Mouse (Mus musculus) frontal cortex, postnatal 14 days (tissue): ENCODE measurements around the gene Ppm1h.

Experiments used
- DNase-seq, 2 experiments: peaks; one replicate each; pipeline ENCODE4 v3.0.0; 2022; ENCODE audit warnings: low spot score in 2 of 2

Ppm1h gene

DNA sequence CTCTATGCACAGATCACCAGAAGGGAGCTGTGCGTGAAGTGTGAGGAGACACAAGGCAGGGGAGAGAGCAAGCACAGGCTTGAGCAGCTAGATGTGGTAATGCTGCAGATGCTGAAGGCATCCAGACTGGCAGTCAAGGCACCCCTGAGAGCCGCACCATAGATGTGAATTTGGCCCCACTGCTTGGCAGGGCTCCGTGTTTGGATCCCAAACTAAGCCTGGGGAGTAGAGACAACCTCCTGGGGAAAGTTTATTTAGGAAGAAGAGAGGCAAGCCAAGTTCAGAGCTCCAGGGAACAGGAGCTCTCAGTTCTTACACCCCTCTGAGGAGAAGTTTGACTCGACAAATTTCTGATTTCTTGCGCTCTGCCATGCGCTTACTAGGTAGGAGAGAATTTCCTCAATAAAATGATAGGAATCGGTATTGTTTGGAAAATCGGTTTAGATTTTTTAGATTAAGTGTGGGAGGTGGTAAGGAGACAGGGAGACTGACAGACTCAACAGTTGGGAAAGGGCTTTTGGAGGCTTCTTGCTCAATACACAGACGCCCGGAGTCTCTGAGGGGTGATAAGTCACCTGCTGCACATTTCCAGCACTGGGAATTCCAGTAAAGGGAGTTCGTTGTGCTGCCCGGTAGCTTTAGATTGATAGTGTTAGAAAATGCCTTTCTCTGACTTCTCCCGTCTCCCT is 89.8 kb downstream of the Ppm1h start:
- no peak for DNase-seq

DNA sequence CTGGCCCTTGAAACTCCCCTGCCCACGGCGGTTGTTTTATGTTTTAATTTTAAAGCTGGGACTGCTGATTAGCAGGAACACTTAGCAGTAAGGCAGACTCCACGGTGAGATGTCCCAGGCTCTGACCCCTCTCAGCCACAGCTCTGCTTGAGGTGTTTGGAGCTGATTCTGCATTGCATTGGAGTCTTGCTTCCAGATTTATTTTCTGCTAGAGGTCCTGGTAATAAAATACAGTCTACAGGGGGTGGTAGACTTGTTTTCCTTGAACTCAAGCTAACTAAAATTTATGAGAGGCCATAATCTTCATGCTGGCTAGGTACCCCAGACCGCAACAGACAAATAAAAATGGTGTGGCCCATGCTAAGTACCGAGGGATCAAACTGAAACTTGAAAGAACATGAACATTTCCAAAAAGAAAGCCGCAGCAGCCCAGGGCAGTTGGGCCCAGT is 90.4 kb downstream of the Ppm1h start:
- no peak for DNase-seq

DNA sequence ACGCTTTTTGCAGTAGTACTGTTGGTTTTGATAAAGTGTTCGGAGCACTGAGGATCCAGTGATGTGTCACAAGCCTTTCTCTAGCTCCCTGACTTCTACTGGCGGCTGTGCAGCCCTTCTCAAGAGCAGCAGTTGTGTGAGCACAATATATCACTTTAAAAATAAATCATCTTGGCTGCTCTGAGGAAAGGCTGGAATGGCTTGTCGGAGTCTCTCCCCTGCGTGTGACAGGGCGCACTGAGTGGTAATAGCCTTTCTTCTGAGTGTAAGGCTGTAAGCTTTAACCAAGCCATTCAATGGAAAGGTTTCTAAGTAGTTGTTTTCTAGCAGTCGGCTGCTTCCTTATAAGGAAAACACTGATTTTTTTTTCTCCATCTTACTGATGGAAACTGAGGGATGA is 91.8 kb downstream of the Ppm1h start:
- no peak for DNase-seq

DNA sequence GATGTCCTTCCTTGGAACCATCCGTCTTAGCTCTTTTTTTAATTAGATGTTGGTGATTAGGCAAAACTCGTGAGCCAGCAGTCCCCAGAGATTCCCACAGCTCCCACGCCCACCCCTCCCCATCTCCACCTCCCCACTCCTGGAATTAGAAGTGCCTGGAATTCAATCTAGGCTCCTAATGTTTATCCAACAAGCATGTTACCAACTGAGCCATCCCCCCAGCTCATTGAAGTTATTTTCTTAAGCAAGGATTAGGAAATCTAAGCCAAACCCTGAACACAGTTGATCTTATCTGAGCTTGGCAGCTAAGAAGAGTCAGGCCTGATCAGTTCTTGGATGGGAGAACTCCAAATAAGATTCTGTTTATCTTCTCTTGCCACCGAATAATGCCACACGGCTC is 92.4 kb downstream of the Ppm1h start:
- no peak for DNase-seq

DNA sequence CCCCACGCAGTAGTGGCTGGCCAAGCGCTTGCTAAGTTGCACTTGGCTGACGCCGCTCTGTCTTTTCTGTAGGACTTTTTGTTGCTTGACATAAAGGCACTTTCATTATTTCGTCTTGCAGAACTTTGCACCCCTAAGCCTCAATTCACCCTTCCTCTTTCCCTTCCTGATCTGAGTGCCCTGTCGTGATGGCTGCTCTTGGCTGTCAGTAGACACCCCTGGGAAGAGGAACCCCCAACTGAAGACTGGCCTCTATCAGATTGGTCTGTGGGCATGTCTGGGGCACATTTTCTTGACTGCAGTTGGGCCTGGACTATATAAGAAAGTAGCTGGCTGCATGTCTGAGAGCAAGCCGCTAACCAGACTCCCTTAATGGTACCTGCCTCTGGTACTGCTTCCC is 95.6 kb downstream of the Ppm1h start:
- no peak for DNase-seq

DNA sequence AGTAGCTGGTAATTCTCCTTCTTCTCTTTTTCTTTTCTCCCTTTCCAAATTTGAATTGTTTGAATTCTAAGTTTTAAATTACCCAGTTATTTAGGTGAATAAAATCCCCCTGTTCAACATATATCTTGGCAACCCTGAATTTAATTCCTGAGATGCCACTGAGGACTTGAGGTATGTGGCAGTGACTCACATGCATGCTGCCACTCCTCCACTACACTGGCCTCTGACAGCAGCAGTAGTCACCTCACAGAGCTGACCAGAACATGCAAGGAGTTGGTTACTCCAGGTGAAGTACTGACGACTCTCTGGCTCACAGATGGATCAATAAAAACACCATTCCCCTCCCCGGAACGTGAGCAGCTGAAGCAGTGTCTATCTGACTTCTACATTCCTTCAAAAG is 98.9 kb downstream of the Ppm1h start:
- no peak for DNase-seq

DNA sequence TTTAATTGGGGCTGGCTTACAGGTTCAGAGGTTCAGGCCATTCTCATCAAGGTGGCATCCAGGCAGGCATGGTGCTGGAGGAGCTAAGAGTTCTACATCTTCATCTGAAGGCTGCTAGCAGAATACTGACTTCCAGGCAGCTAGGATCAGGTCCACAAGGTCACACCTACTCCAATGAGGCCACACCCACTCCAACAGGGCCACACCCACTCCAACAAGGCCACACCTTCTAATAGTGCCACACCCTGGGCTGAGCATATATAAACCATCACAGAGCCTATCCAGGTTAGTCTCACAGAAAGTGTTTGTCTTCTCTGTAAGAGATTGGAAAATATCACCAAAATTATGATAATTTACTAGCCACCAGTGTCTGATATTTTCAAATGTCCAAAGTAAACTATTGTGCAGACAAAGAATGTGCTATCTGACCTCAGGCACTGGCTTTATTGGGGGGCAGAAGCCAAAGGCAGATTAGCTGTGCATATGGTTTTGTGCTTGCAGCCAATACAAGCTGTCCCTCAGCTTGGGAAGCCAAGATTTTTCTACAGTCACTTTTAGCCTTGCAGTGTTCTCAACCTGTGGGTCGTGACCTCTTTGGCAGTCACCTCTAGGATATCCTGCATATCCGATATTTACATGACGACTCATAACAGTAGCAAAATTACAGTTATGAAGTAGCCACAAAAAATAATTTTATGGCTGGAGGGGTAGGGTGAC is 99.5 kb downstream of the Ppm1h start:
- DNase-seq, result no peak

DNA sequence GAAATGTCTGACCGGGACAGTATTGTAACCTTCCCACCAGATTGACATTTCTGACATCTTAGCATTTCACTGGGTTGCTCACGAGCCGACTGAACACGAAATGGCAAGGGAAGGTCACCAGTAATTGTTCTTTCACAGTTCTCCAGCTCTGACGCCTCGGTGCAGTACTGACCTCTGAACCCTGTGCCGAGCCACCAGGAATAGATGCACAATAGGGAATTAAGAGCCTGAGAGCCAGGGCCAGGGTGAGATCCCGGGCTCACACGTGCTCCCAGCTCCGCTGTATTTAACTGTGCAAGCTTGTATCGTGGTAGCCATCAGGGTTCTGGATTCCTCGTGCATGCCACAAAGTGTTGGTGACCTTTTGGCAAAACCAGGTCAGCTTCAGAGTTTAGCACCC is 100.8 kb downstream of the Ppm1h start:
- no peak for DNase-seq

DNA sequence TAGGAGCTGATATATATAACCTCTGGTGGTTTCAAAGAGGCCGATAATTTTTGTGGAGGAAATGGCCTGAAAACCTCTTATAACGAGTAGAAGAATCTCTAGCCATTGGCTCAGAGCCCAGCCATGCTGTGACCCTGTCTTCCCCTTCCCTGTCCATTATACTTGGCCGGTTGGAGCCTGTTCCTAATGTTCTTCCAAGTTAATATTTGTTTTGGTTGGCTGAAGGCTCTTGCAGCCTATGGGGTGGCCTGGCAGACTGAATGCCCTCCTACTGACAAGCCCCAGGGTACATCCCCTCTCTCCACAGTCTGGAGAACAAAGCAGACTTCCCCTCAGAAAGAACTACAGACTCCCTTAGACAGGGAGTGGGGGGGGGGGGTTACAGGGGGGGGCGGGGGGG is 104.2 kb downstream of the Ppm1h start:
- DNase-seq, result no peak

DNA sequence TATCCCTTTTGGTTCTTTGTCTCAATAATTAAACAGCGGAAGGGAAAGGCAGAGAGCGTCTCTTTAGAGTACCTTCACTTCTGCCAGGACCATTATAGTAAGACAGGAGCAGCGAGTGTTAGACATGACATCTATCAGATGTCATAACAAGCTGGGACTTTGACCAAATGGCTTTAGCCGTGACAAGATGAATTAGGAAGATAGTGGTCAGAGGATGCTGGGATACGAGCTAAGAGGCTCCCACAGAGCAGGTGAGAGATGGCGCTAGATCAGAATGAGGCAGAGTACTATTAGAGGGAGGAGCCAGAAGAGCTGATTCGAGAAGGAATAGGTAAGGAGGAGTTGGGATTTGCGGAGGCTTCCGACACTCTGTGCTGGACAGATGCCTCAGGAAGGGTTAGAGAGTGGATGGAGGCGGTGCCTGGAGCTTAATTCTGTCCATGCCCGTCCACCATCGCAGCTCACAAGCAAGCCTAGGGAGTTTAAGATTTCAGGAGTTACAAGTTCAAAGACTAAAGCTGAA is 111.1 kb downstream of the Ppm1h start:
- DNase-seq, result no peak

DNA sequence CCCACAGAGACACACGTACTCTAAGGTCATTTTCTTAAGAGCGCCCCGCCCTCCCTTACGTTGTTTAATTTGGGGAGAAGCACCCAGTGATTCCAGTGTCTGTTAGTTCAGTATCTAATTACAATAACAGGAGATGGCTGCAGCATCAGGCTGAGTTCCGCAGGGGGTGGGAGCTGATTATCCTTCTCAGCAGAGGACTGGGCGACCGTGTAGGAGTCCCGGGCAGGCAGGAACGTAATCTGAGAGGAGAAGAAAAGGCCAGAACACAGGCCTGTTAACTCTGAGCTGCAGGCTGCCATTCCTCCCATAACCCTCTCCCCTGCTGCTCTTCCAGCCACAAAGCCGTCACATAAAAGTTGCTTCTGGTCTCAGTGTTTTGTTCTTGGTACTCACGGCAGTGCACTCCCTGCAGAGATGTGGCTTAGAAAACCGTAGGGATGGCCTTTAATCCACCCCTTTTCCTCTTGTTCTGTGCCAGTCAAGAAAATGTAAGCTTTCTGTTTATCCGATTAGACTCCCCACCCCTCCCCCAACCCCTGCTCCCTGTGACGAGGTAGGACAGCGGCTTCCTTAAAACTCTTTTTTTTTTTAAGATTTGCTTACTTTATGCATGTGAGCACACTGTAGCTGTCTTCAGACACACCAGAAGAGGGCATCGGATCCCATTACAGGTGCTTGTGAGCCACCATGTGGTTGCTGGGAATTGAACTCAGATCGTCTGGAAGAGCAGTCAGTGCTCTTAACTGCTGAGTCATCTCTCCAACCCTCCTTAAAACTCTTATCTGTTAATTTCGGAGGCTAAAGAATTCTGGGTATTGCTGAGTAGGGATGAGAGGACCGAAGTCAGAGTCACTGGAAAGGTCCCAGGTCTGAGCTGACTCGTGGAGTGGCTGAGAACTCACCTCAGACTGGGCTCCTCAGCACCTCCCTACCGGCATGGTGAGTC is 113.7 kb downstream of the Ppm1h start:
- no peak for DNase-seq

DNA sequence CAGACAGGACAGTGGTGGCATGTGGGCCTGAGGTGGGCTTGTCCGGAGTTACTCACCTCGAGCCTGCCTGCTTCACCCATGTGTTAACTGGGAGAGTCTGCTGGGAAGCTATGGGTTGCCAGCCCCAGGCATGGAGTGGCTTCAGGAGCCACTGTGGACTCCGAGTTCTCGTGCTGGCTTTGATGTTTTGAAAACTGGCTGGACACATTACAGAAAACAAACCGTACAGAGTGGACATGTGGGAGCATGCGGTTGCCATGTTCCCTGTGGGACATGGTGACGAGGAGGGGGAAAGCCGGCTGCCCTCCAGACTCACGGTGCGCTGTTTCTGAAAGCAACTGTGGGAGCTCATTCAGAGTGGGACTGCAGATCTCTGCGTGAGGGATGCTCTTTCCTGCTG is 114.6 kb downstream of the Ppm1h start:
- DNase-seq, result no peak

DNA sequence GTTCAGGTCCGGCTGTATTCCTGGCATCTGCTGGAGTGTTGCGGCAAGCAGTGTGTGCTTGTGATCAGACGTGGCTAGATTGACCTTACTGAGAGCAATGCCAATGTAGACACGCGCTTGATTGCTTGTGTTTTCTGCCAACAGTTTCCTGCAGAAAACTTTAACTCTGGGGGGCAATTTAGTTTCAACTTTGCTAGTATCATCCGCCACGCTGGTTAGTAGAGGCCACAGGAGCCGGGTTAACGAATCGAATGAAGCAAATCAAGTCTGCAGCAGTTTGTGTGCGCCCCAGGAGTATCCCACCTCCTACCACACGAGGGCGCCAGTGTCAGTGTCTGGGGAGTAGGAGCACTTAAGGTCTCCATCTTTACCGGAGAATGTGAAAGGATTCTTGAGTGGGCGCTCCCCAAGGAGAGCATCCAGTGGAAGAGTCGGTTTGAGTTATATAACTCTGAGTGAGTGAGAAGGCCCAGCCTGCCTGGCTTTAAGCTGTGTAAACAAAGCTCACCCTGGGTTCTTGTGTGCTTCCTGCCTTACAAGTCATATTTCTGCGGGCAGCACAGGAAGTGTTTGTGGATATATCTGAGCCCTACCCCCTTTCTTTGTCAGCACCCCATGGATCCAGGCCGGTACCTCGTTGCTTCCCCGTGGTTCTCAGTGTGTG is 115.8 kb downstream of the Ppm1h start:
- peak; percentile 46 to 59 for DNase-seq

DNA sequence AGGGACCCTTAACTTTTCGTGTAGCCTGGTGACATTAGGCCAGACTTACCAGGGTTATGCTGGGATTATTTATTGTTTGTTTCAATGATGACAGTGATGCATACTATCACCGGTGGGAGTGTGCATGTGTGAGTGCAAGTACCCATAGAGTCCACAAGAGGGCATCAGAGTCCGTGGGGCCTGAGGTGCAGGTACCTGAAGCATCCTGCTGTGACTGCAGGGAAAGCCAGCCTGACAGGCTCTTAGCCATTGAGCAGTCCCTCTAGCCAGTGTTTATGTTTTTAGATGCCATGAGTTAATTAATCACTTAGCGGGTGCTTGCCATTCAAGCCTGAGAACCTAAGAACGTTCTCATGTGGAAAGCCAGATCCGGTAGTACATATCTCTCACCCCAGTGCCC is 119.4 kb downstream of the Ppm1h start:
- no peak for DNase-seq

DNA sequence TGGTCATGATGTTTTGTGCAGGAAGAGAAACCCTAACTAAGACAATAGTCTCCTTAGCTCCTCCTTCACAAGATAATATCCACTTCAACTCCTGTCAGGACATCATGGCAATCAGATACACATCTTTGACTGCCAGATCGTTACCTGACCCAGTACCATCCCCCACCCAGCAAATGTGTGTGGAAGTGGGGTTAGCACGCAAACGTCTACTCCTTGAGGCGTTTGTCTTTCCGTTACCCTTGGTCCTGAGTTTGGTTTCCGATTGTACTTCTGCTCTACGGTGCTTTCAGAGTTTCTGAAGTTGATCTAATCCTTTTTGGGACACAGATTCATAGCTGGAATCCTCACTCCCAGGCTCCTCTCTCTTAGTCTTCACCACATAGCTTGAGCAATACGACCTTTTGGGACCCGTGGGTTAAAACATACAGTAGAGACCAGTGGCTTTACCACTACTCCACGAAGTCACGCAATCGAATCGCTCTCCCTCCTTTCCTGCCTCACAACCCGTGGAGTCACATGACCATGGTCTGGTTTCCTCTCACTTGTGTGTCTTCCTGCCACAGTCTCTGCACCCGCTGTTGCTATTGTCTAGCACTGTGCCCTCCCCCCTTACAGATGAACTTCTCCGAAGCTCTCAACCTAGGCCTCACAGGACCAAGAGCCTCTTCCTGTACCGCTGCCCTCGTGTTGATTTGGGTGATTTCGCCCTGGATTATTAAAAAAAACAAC is 121.6 kb downstream of the Ppm1h start:
- no peak for DNase-seq

DNA sequence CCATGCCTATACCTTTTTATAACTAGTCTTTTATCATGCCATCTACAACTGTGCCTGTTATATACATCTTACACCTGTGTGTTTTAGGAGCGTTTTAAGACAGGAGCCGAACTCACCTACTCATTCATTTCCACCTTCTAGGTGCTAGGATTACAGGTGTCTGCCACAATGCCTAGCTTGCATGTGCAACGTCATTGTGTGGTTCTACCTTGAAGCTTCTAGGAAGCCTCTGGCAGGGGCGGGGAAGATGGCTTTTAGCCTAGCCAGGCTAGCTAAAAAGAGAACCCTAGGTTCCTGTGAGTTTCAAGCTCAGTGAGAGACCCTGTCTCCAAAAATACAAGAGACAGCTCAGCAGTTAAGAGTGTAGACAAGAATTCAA is 122.2 kb downstream of the Ppm1h start:
- DNase-seq, result no peak

DNA sequence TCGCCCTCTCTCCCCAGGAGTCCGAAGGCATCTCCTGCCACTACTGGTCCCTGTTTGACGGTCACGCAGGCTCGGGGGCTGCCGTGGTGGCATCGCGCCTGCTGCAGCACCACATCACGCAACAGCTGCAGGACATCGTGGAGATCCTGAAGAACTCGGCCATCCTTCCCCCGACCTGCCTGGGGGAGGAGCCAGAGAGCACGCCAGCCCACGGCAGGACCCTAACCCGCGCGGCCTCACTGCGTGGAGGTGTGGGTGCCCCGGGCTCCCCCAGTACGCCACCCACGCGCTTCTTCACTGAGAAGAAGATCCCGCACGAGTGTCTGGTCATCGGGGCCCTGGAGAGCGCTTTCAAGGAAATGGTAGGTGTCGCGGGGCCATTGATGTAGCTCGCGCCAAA is 123.7 kb downstream of the Ppm1h start:
- no peak for DNase-seq

DNA sequence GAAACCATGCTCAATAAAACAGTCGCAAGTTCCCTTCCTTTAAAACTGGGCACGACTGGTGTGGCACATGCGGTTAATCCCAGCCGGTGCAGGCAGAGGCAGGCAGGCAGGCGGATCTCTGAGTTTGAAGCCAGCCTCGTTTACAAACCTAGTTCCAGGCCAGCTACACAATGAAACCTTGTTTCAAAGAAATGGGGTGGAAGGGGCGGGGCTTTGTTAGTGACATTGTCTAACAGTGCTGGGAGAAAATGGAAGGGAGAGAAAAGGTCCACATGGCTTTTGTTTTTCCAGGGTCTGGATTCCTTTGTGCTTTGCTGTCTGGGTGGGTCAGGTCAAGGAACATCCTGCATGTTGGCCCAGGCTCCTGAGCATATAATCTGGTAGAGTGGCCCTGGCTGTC is 124.3 kb downstream of the Ppm1h start:
- no peak for DNase-seq

DNA sequence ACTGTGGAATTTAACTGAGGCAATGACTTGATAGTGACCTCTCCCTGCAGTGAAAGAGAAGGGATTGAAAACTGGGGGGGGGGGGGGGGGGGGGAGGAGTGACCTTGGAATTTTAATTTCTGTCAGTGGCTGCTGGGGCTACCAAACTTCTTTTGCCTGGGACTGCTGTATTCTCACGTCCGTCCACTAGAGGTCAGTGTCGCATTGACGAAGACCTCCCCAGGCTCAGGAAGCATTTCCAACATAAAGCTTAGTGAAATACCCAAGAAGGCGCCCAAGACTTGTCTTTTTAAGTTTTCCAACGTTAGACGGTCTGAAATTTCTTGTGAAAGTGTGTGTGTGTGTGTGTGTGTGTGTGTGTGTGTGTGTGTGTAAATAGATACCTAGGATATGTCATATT is 125.3 kb downstream of the Ppm1h start:
- DNase-seq, result peak in 1 of 2 experiments; percentile 68

DNA sequence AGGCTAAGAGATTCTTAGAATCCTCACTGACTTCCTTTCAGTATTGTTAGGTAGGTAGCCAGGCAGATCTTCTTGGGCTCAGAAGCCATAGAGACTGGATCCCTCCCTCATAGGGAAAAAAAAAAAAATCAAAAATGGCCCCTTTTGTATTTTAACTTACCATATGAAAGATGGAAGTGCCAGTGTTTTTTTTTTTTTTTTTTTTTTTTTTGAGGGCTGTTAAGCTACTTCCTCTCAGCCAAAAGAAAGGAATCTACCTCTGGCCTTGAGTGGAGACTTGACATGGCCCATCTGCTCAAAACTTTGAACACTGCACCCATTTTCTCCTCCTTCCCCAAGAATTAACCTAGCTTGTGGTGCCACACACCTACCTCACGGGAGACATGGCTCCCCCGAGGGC is 127.3 kb downstream of the Ppm1h start:
- DNase-seq, result no peak
